Mouse (Mus musculus): ENCODE data around the gene Tle4.

The Tle4 gene

DNA sequence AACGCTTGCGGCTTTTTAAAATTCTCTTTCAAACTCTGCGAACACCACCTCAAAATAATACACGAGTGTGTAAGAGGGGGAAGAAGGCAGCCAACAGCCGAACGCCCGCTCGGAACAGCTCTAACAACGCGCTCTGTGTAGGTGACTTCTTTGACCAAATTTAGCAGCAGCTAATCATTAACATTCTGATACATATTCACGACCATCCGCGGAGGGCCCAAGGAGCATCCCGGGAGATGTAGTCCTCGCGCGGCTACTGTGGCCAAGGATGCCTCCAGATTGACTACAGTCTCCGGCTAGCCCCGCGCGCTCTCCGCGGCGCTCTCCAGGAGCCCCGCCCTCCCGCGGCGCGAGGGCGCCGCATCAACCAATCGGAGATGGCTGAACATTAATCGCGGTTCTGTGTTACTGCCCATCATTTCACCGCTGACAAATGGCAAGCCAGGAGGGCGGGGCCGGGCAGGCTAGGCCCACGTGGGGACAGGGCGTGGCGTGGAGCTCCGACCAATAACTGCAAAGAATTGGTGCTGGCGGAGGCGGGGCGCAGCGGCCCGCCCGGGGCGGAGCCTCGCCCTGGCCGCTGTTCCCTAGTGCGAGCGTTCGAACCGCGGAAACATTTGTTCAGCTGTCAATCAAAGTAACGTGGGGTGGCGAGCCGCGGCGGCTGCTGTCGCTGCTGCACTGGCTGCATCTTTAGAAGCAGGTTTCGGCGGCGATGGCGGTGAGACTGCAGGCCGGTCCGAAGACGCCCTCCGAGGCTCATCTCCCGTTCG lies at the start of gene Tle4:
Gene Tle4 (minus strand): TSS at position 135 of the 773 bp plus-strand sequence.
- CTCF ChIA-PET = no interaction called here

GRCm38 (mm10) chr19:14645666-14646065 lies 47.8 kb upstream of the Tle4 start:
- CTCF ChIA-PET = no interaction called here

DNA sequence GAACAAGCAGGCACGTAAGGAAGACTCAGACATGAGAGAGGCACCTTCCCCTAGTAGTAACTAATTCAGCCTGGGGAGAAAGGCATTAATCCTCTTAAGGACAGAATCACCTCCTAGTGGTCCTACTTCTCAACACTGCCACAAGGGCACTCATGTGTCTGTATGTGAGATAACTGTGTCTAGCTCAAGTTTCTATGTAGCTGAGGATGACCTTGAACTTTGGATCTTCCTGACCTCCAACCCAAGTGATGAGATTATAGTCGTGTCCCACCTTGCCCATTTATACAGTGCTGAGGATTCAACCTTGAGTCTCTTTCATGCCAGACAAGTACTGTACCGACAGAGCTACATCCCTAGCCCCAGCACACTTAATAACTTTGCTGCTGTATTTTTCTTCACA lies 46.9 kb upstream of the Tle4 start:
- CTCF ChIA-PET = no interaction called here

GRCm38 (mm10) chr19:14643091-14643490 lies 45.2 kb upstream of the Tle4 start:
- CTCF ChIA-PET = interaction anchor here (0.6 kb wide), 1 partner anchor 1256 kb away, joined by 3 read pairs; no protein-coding TSS in a partner anchor

GRCm38 (mm10) chr19:14642663-14643062 lies 44.8 kb upstream of the Tle4 start:
- CTCF ChIA-PET = no interaction called here

DNA sequence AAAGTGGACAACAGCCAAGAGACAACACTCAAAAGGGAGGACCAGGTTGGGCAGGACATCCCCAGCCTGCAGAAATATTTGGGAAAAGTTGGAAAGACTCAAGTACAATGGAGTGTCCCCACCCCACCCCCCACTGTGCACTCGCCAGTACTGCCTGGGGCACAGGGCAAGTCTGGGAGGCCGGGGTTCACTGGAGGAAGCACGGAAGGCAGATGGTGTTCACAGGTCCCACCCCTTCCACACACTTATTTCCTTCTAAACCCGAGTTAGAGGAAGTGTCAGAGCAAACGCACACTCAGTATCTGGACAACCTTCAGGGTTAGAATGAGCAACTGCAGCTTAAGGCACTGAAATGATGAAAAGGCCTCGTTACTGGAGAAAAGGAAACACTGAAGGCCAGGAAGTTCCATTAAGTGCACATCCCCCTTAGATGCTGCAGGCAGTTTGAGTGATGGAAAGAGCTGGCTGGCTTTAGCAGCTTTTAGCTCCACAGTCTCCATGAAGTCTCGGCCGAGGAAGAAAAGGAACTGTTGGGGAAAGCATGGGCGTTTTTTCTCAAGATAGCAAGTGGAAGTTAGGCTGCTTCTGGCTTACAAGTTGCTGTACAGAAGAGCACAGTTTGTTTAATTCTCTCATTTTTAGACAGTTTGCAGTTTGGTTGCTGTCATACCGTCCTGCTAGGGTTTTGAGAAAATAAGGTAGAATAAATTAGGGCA lies 37.5 kb upstream of the Tle4 start:
- CTCF ChIA-PET = no interaction called here

DNA sequence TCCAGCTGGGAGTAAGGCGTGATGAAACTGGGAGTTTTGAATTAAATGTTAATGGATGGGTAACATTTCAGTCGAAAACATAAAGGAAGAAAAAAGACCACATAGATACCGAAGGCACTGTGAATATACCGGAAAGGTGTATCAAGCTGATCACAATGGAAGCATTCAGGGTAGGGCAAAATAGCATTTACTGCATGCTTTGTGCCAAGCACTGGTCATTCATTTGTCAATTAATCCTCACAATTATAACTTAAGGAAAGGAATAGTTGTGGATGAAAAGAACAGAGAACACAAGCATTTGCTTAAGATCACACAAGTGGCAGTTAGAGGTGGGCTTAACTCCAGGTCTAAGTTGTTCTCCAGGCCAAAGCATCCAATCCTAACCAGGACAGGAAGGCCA lies 25.5 kb upstream of the Tle4 start:
- CTCF ChIA-PET = no interaction called here

DNA sequence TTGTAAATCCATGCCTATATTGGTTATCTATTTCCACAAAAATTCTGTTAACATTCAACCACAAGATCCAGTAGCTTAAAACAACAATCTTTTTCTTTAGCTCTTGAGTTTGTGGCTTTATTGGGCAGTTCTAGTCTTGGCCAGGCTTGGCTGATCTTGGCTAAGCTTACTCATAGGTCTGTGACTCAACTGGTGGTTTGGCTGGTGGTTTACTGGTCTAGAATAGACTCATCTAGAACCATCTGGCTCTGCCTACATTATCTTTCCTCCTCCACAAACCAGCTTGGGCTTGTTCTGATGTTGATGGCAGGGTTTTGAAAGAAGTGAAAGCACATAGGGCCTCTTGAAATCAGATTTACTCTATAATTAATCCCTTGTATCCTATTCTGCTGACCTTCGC lies 22.7 kb upstream of the Tle4 start:
- CTCF ChIA-PET = no interaction called here

DNA sequence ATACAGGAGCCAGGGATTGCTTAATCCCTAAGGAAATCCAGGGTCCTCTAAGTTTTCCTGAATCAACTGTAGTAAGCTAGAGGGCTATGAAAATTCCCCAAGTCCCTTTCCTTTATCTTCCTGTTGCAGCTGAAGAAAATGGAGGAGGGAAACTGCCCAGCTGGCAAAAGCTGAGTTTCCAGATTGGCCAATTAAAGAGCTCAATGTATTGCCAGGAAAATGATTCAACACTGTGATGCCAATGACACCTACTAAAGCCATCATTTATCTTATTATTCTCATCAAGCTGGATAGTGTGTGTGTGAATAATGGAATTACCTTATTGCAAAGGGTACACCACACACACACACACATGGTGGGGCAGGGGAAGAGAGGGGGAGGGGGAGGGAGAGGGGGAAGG lies 22.0 kb upstream of the Tle4 start:
- CTCF ChIA-PET = no interaction called here

- CTCF ChIA-PET = no interaction called here
These were observed 17.0 kb upstream of the Tle4 start for GRCm38 (mm10) chr19:14614816-14615215.

- CTCF ChIA-PET = no interaction called here
These were observed 12.9 kb upstream of the Tle4 start for GRCm38 (mm10) chr19:14610542-14611317.

DNA sequence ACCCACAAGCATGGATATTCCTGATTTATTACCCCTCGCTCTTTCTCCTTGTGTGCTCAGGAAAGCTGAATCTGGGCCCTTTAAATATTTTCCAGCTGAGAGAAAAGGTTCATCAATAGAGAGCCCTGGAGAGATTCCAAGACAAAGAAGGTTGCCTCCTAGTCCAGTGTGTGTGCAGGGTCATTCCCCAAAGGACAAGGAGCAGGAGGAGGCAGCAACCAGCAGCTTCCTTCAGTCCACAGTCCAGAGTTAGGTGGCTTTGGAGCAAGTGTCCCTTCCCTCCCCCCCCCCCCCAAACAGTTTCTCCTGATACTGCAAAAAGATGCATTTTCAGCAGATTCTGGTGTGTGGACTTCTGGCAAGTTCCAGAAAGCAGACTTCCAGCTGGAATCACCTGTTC lies 3.0 kb upstream of the Tle4 start:
- CTCF ChIA-PET = no interaction called here

DNA sequence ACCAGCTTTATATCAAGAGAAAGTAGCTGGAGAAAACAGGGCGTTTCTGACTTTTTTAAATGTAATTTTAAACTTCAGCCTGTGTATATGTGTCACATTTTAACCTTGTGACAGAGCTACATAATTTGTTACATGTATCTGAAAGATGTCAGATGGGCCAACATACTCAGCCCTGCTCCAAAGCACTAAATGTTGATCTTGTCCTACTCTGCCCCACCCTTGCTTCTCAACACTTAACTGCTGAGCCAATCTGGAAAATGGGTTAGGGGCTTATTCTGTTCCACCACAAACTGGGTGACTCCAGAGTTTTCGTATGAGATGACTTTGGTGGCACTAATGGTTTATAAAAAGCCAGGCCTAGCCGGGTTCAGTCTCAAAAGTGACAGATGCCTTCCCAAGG lies 2.5 kb upstream of the Tle4 start:
- CTCF ChIA-PET = no interaction called here

DNA sequence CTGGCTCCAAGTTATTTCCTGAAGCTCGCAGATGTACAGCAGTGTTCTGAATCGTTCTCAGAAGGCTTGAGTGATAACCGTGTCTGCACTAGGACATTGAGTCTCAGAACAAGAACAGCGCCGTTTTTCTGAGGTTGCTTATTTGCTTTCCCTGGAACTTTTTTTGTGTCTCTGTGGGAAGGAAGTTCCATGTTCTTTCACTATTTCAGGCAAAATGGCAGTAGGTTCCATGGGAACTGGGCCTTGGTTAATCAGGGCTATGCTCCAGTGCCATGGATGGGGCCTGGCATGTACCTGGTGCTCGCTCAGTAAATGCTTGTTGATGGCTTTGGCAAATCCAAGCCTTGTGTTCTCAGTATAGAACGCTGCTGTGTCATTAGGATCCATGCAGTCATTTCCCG lies 2.0 kb upstream of the Tle4 start:
- CTCF ChIA-PET = no interaction called here

GRCm38 (mm10) chr19:14598690-14599288 lies 938 bp upstream of the Tle4 start:
- CTCF ChIA-PET = interaction anchor here (0.6 kb wide), 1 partner anchor 1958 kb away, joined by 9 read pairs; no protein-coding TSS in a partner anchor

DNA sequence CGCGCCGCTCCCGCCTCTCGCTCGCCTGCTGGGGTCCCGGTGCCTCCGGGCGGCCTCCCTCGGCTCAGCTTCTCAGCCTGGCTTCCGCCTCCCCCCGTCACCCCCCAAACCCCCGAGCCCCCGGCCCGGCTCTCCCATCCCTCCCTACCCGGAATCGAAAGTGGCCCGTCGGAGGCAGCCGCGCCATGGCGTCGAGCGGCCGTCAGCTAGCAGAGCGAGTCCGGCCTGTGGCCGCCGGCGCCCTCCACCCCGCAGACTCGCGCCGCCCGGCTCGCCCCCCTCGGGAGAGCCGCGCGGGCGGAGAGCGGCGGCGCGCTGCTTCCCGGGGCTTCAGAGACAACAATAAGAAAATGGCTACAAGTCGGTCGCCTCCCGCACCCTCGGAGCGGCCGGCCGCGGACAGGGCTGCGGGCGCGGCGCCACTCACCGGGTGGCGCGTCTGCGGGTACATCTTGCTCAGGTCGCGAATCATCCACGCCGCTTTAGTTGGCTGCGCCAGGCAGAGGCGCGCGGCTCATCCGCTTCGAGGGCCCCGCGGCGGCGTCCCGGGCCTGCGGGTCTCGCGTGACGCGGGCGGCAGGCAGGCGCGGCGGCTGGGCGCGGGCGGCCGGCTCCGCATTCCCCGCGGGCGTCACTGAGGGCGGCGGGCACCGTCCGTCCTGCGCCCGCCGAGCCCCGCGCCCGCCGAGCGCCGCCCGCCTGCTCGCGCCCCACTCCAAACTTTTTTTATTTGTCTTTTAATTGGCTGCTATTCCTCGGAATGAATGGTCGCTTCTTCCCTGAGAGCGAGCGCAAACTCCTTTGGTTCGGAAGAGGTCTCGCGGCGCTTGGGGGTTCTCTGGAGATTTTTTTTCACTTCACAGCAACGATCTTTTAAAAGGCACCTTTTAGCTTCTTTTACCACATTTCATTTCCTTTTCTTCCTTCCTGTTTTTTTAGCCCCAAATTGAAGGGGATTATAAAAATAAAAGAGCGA lies 622 bp downstream of the Tle4 start:
- CTCF ChIA-PET = no interaction called here

- CTCF ChIA-PET = no interaction called here
These were observed 1.4 kb downstream of the Tle4 start for GRCm38 (mm10) chr19:14596358-14596940.

- CTCF ChIA-PET = no interaction called here
These were observed 2.4 kb downstream of the Tle4 start for GRCm38 (mm10) chr19:14595390-14595997.

DNA sequence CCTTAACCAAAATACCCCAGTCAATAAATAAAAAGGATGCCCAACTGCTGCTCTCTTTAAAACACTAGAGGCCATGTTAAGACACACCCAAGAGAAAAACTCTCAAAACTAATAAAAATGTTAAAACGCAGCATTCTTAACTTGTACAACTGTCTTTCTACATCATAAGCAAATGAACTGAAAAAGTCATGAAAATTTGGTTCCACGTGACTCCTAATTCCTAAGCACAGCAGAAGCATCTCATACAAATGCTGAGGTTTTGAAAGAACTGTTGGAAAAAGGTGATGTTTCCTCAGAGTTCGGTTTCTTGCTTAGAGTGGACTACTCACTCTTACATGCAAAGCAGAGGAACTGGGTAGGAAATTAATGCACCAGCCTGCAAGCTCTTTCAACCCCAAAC lies 3.3 kb downstream of the Tle4 start:
- CTCF ChIA-PET = no interaction called here

GRCm38 (mm10) chr19:14591809-14592535 lies 5.9 kb downstream of the Tle4 start:
- CTCF ChIA-PET = no interaction called here
